Mouse (Mus musculus): ENCODE measurements around the gene Mettl22.

- no peak for TF ChIP-seq CTCF (IDR thresholded peaks at IDR 0.05 in 2 of 3, conservative IDR thresholded peaks at IDR 0.05 in 1 of 3; ENCODE audit: control insufficient read depth in 1 of 3, insufficient read depth in 1 of 3, low read depth in 2 of 3, low read length in 3 of 3, poor library complexity in 1 of 3, severe bottlenecking in 1 of 3)
- no peak for TF ChIP-seq MAZ (IDR thresholded peaks at IDR 0.05; ENCODE audit: low read depth, low read length)
- no peak for TF ChIP-seq TAL1 (IDR thresholded peaks at IDR 0.05; ENCODE audit: low read length)
- TF ChIP-seq EP300 (IDR thresholded peaks at IDR 0.05; ENCODE audit: low read depth in 1 of 2, low read length in 2 of 2) = no peak
- no peak for TF ChIP-seq MAX (IDR thresholded peaks at IDR 0.05; ENCODE audit: low read length)
- TF ChIP-seq POLR2AphosphoS2 (IDR thresholded peaks at IDR 0.05; ENCODE audit: low read length) = no peak
- TF ChIP-seq SIN3A (IDR thresholded peaks at IDR 0.05; ENCODE audit: low read length) = no peak
- no peak for TF ChIP-seq CHD2 (IDR thresholded peaks at IDR 0.05; ENCODE audit: low read length)
- TF ChIP-seq TCF12 (IDR thresholded peaks at IDR 0.05; ENCODE audit: low read depth, low read length) = no peak
- no peak for TF ChIP-seq MYC (IDR thresholded peaks at IDR 0.05; ENCODE audit: low read depth, low read length)
- no peak for TF ChIP-seq GABPA (IDR thresholded peaks at IDR 0.05; ENCODE audit: low read depth, low read length)
- no peak for TF ChIP-seq CHD1 (IDR thresholded peaks at IDR 0.05; ENCODE audit: low read depth, low read length)
Observed at GRCm38 (mm10) chr16:8432616-8433015, 38.0 kb upstream of the Mettl22 start.

Measured in MEL (cell line).